Comparison of ENCODE assay signal across 17 mouse cellular contexts in the genomic region with DNA sequence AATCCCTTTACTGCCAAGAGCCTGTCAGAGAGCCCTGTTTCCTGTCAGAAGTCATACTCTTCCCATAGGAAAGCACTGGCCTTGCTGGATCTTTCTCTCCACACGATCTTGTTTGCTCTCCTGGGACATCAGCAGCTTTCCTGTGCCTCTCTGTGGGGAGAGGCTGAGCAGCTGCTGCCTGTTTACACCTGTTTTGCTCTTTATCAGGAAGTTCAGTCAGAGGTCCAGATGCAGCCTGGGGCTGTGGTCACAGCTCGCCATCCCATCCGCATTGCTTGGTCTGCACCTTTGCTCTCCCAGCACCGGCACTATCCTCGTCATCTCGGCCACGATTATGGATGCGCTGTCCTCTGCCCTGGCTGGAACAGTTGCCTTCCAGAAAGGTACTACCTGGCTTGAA.
DNase-seq lines count a peak whose midpoint lies in the region; ATAC-seq and TF ChIP-seq lines count a peak whose summit lies in the region.
"Had no signal": no experiment of that assay in that cellular context is flagged by ENCODE, and none has a peak within 500 bp of the region (broad histone marks: within the 10 kb centered on the region; RNA-seq: fewer than 3 reads in every experiment).

No protein-coding gene starts in this region.

- TF ChIP-seq EP300 in stomach, postnatal 0 days (optimal IDR thresholded peaks at IDR 0.05): no peak

- no peak for TF ChIP-seq CTCF in kidney, adult 2 months (conservative IDR thresholded peaks at IDR 0.05; ENCODE audit: insufficient read depth, insufficient read length, low read depth, low read length)
- no peak for TF ChIP-seq CTCF in stomach, postnatal 0 days (IDR thresholded peaks at IDR 0.05; ENCODE audit: low read depth)

- no peak for TF ChIP-seq POLR2A in kidney, adult 2 months (IDR thresholded peaks at IDR 0.05; ENCODE audit: low read depth, low read length)

- no peak overlapping the region for H3K9ac ChIP-seq in kidney, embryonic 15.5 days
- no peak overlapping the region for H3K9ac ChIP-seq in intestine, embryonic 16.5 days (ENCODE audit: low read depth, low read length)
- H3K9ac ChIP-seq in stomach, postnatal 0 days (ENCODE audit: low read length): no peak overlapping the region
- H3K9ac ChIP-seq: lung, embryonic 15.5 days; neural tube, embryonic 12.5 days had no signal

- ATAC-seq in kidney, embryonic 15.5 days (replicated peaks; ENCODE audit: low FRiP score): no peak
- ATAC-seq in intestine, embryonic 16.5 days: no peak
- no peak for ATAC-seq in stomach, postnatal 0 days (ENCODE audit: low FRiP score, low TSS enrichment)
- ATAC-seq: hindbrain, embryonic 16.5 days; midbrain, embryonic 16.5 days; Patski had no signal

- peak overlapping the region; percentile 29; the same call in 1 of the 2 replicates for H3K27ac ChIP-seq in kidney, embryonic 15.5 days
- H3K27ac ChIP-seq in kidney, adult 2 months (ENCODE audit: insufficient read depth, low read depth, low read length): no peak overlapping the region
- peak overlapping the region; percentile 27; the same call in 1 of the 2 replicates for H3K27ac ChIP-seq in intestine, embryonic 16.5 days (ENCODE audit: low read length)
- peak overlapping the region; percentile 40 for H3K27ac ChIP-seq in stomach, postnatal 0 days (replicated peaks)
- H3K27ac ChIP-seq: heart, adult 2 months; neural tube, embryonic 12.5 days had no signal

- H3K4me3 ChIP-seq in kidney, embryonic 15.5 days (replicated peaks): no peak overlapping the region
- H3K4me3 ChIP-seq in kidney, adult 2 months (ENCODE audit: insufficient read depth, low read depth, low read length): no peak overlapping the region
- H3K4me3 ChIP-seq in intestine, embryonic 16.5 days (ENCODE audit: low read length): no peak overlapping the region
- no peak overlapping the region for H3K4me3 ChIP-seq in stomach, postnatal 0 days (ENCODE audit: low read depth, low read length)
- H3K4me3 ChIP-seq: heart, adult 2 months; lung, embryonic 15.5 days; neural tube, embryonic 12.5 days had no signal

- H3K27me3 ChIP-seq in kidney, embryonic 15.5 days: no peaks in the 10 kb centered on the region
- no peaks in the 10 kb centered on the region for H3K27me3 ChIP-seq in kidney, adult 2 months (replicated peaks; ENCODE audit: control insufficient read depth, insufficient read depth, low read length)
- no peaks in the 10 kb centered on the region for H3K27me3 ChIP-seq in intestine, embryonic 16.5 days (replicated peaks; ENCODE audit: control insufficient read depth, insufficient read depth, low read length)
- no peaks in the 10 kb centered on the region for H3K27me3 ChIP-seq in stomach, postnatal 0 days (ENCODE audit: control insufficient read depth, insufficient read depth, low read length)
- H3K27me3 ChIP-seq: lung, embryonic 15.5 days; neural tube, embryonic 12.5 days; Patski had no signal

- no peak overlapping the region for H3K4me2 ChIP-seq in kidney, embryonic 15.5 days
- no peak overlapping the region for H3K4me2 ChIP-seq in intestine, embryonic 16.5 days (ENCODE audit: low read depth, low read length)
- H3K4me2 ChIP-seq in stomach, postnatal 0 days (replicated peaks; ENCODE audit: low read depth): no peak overlapping the region

- H3K9me3 ChIP-seq in kidney, embryonic 15.5 days (replicated peaks): no peaks in the 10 kb centered on the region
- no peaks in the 10 kb centered on the region for H3K9me3 ChIP-seq in intestine, embryonic 16.5 days (ENCODE audit: control insufficient read depth, low read length)
- H3K9me3 ChIP-seq in stomach, postnatal 0 days (ENCODE audit: control insufficient read depth, low read length): no peaks in the 10 kb centered on the region
- H3K9me3 ChIP-seq: lung, embryonic 15.5 days; neural tube, embryonic 12.5 days had no signal

- WGBS in kidney, embryonic 15.5 days: 74% methylated on average over 8 of the region's 8 CpGs
- WGBS in kidney, adult 2 months: 66% methylated on average over 8 of the region's 8 CpGs
- WGBS in intestine, embryonic 16.5 days: 65% methylated on average over 8 of the region's 8 CpGs
- WGBS in stomach, postnatal 0 days: 63% methylated on average over 8 of the region's 8 CpGs

- DNase-seq in kidney, adult 2 months: no peak
- peak; percentile 14 for DNase-seq in MN1 (ENCODE audit: low spot score)
- peak; percentile 36 for DNase-seq in stomach, postnatal 0 days (ENCODE audit: low spot score)
- DNase-seq in cerebellum, adult 8-10 months: no peak
- DNase-seq in adrenal gland, adult 2 months: no peak
- DNase-seq: cerebellum, adult 2 months; kidney, postnatal 14 days; right cerebral cortex, postnatal 14 days; thymus, adult 2 months had no signal

- H3K36me3 ChIP-seq in kidney, embryonic 15.5 days: no peaks in the 10 kb centered on the region
- H3K36me3 ChIP-seq in kidney, adult 2 months (ENCODE audit: control insufficient read depth, insufficient read depth, low read length): no peaks in the 10 kb centered on the region
- no peaks in the 10 kb centered on the region for H3K36me3 ChIP-seq in intestine, embryonic 16.5 days (ENCODE audit: control insufficient read depth, insufficient read depth, low read length)
- H3K36me3 ChIP-seq in stomach, postnatal 0 days (ENCODE audit: control insufficient read depth, insufficient read depth, low read length): no peaks in the 10 kb centered on the region
- H3K36me3 ChIP-seq: lung, embryonic 15.5 days; neural tube, embryonic 12.5 days had no signal

- H3K4me1 ChIP-seq in kidney, embryonic 15.5 days: peaks cover 39% of the 10 kb centered on the region
- H3K4me1 ChIP-seq in kidney, adult 2 months (ENCODE audit: control insufficient read depth, insufficient read depth, low read length): peaks cover 12% of the 10 kb centered on the region; the same call in 1 of the 2 replicates
- peaks cover 29% of the 10 kb centered on the region for H3K4me1 ChIP-seq in intestine, embryonic 16.5 days (ENCODE audit: control insufficient read depth, insufficient read depth, low read length)
- peaks cover 10% of the 10 kb centered on the region; the same call in 1 of the 2 replicates for H3K4me1 ChIP-seq in stomach, postnatal 0 days (replicated peaks; ENCODE audit: control insufficient read depth, insufficient read depth)

Comparison
In these comparisons a context has a peak if more than half of its experiments do, and no peak if none do; other contexts are left out.
1. DNase-seq: peak in MN1 (single experiment) and stomach, postnatal 0 days (single experiment); none in kidney, adult 2 months (single experiment), cerebellum, adult 8-10 months (single experiment) and adrenal gland, adult 2 months (single experiment).